Mouse (Mus musculus): ENCODE measurements around the gene Gm38431.

DNA sequence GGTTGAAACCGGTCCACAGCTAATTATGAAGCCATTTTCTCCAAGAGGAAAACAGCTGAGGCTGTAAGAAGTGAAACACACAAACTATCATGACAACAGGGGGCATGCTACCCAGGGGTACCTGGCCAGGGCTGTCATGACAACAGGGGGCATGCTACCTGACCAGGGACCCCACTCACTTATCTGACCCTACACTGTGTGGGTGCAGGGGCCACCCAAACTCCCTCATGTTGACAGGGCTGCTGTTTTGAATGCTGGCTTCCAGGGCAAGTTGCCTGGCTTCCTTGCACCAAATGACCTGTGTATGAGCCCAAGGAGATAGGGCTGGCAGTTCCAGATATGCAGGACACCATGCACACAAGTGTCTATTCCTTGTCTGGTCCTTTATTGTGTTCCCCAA, 1.3 kb downstream of the Gm38431 start:
- TF ChIP-seq CTCF (IDR thresholded peaks at IDR 0.05; ENCODE audit: extremely low read depth, insufficient read depth, low read length) = no peak
- TF ChIP-seq POLR2A (IDR thresholded peaks at IDR 0.05; ENCODE audit: extremely low read depth, insufficient read depth, low read length) = no peak
